Mouse (Mus musculus): ENCODE data around the gene Siae. TPM values are rescaled to one million over a fixed set of nuclear protein-coding genes. Genes with fewer than 3 reads are reported as not detected.
A peak's percentile ranks its signal among the peaks of the same experiment; 100 is the strongest.

Siae gene
- polyA plus RNA-seq, 1 experiment from 2014 or later = 13.3 TPM

DNA sequence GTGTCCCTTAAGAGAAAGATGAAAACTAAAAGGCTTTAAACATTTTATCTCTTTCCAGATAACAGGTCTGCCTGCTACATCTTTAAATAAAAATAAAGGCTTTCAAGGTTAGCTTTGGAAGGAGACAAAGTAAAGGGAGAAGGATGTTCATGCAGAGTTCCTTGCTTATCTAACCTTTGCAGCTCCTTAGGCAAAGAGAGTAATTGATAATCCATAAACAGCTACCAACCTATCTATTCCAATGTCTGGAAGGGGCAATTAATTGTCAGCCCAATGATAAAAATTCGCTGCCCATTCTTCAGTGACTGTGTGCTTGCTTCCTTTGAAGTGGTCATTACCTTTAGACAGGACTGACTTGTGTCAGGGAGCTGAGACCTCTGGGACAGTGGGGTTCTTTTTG is 8.3 kb downstream of the Siae start:
- Histone ChIP-seq H3K4me2 (ENCODE audit: low read depth, low read length) (no peak overlapping the region), H3K4me3 (replicated peaks; ENCODE audit: low read length) (no peak overlapping the region), H3K4me1 (ENCODE audit: control insufficient read depth, insufficient read depth, low read length) (peaks cover 15% of the 10 kb centered on the region), H3K9ac (ENCODE audit: low read length) (no peak overlapping the region), H3K27me3 (ENCODE audit: control insufficient read depth, insufficient read depth, low read length) (no peaks in the 10 kb centered on the region), H3K36me3 (ENCODE audit: control insufficient read depth, insufficient read depth, low read length) (no peaks in the 10 kb centered on the region), H3K27ac (ENCODE audit: low read length) (no peak overlapping the region), H3K9me3 (replicated peaks; ENCODE audit: control insufficient read depth, low read length) (no peaks in the 10 kb centered on the region)
- ATAC-seq (ENCODE audit: insufficient read depth, low FRiP score) = no peak
- WGBS = 46% methylated on average over 1 of the region's 1 CpGs

GRCm38 (mm10) chr9:37567019-37567418 is 11.5 kb downstream of the Siae start:
- H3K4me2 ChIP-seq (ENCODE audit: low read depth, low read length) = no peak overlapping the region
- peaks cover 15% of the 10 kb centered on the region for H3K4me1 ChIP-seq (ENCODE audit: control insufficient read depth, insufficient read depth, low read length)
- no peak overlapping the region for H3K9ac ChIP-seq (ENCODE audit: low read length)
- H3K4me3 ChIP-seq (replicated peaks; ENCODE audit: low read length) = no peak overlapping the region
- no peaks in the 10 kb centered on the region for H3K9me3 ChIP-seq (replicated peaks; ENCODE audit: control insufficient read depth, low read length)
- no peak overlapping the region for H3K27ac ChIP-seq (ENCODE audit: low read length)
- no peak for ATAC-seq (ENCODE audit: insufficient read depth, low FRiP score)
- WGBS = 90% methylated on average over 2 of the region's 2 CpGs
- H3K36me3 ChIP-seq (ENCODE audit: control insufficient read depth, insufficient read depth, low read length) = no peaks in the 10 kb centered on the region
- H3K27me3 ChIP-seq (ENCODE audit: control insufficient read depth, insufficient read depth, low read length) = no peaks in the 10 kb centered on the region

DNA sequence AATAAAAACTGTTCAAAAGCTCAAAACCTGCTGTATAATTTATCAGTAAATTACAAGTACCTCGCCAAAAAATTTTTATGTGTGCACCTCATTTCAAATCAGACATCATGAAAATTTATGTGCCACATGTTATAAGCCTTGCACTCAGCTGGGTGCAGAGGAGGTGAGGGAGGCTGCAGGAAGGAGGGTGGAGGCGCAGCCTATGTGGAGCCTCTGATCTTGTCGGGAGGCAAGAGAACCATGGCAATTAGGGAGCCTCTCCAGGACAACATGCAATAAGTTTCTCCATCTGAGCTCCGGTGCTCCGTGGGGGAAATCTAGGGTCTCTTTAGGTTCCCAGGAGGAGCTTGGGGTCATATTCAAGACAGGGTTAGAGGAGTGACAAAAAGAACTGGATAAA is 12.0 kb downstream of the Siae start:
- Histone ChIP-seq H3K27ac (ENCODE audit: low read length) (no peak overlapping the region), H3K4me3 (replicated peaks; ENCODE audit: low read length) (no peak overlapping the region), H3K36me3 (ENCODE audit: control insufficient read depth, insufficient read depth, low read length) (no peaks in the 10 kb centered on the region), H3K9ac (ENCODE audit: low read length) (no peak overlapping the region), H3K4me1 (ENCODE audit: control insufficient read depth, insufficient read depth, low read length) (peaks cover 15% of the 10 kb centered on the region), H3K9me3 (replicated peaks; ENCODE audit: control insufficient read depth, low read length) (no peaks in the 10 kb centered on the region), H3K4me2 (ENCODE audit: low read depth, low read length) (peak overlapping the region; percentile 17; the same call in 1 of the 2 replicates), H3K27me3 (ENCODE audit: control insufficient read depth, insufficient read depth, low read length) (no peaks in the 10 kb centered on the region)
- 50% methylated on average over 5 of the region's 5 CpGs for WGBS
- ATAC-seq (ENCODE audit: insufficient read depth, low FRiP score) = no peak

DNA sequence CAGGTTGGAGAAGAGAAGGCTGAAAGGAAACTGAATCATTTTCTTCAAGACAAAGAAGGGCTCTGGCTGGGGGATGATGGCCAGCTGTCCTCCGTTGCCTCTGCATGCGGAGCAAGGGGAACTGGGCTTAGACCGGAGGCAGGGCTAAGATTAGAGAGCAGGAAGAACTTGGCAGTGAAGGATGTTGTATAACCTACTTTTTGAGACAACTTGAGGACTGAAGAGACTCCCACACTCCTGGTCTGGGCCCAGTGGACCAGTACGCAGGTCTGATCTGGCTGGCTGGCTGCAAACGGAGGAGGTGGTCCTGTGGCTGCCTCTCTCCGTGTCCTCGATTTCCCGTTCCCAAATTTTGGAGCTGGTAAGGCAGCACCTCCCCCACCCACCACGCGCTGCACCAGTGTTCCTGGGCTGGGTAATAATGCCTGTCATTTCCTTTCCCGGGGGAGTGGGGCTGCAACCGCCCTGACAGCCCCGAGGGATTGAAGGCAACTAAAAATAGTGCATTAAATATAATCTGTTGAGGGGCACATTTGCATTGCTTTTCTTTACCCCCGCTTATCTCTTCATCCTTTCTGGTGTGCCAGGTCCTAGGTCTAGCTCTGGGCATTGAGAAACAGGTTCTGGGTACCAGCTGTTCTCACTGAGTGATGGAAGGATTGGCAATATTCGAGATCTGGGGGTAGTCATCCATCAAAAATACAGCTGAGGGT is 12.6 kb downstream of the Siae start:
- H3K9ac ChIP-seq (ENCODE audit: low read length) = no peak overlapping the region
- ATAC-seq (ENCODE audit: insufficient read depth, low FRiP score) = peak; percentile 25; the same call in 1 of the 2 replicates
- peaks cover 15% of the 10 kb centered on the region for H3K4me1 ChIP-seq (ENCODE audit: control insufficient read depth, insufficient read depth, low read length)
- H3K9me3 ChIP-seq (replicated peaks; ENCODE audit: control insufficient read depth, low read length) = no peaks in the 10 kb centered on the region
- 27% methylated on average over 15 of the region's 15 CpGs for WGBS
- no peaks in the 10 kb centered on the region for H3K36me3 ChIP-seq (ENCODE audit: control insufficient read depth, insufficient read depth, low read length)
- H3K27ac ChIP-seq (ENCODE audit: low read length) = no peak overlapping the region
- H3K4me3 ChIP-seq (replicated peaks; ENCODE audit: low read length) = no peak overlapping the region
- no peaks in the 10 kb centered on the region for H3K27me3 ChIP-seq (ENCODE audit: control insufficient read depth, insufficient read depth, low read length)
- H3K4me2 ChIP-seq (ENCODE audit: low read depth, low read length) = peak overlapping the region; percentile 17

DNA sequence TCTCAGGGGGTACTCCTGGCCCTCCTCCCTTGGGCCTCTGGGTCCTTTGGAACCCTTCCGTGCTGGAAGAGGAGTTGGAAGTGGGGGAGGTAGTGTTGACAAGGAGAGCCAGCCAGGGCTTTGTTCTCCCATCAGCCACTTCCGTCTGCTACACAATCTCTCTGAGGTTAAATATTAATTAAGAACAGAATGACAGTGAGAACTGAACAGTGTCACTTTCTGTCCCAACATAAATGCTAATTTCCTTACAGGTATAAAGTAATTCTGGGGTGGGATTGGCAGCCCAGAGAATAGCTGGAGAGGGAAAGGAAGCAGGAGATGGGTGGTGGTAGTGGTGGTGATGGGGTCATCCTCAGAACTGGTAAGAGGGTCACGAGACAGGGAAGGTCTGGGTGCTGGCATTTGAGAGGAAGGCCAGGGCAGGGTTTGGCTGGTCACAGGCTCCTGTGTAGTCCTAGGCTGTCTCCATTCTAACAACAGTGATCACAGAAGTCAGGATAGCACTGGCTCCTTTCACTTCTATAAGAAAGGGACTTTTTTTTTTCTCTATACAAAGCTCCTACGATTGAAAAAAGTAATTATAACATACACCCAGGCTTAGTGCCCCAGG is 13.2 kb downstream of the Siae start:
- no peak overlapping the region for H3K27ac ChIP-seq (ENCODE audit: low read length)
- H3K9me3 ChIP-seq (replicated peaks; ENCODE audit: control insufficient read depth, low read length) = no peaks in the 10 kb centered on the region
- no peaks in the 10 kb centered on the region for H3K27me3 ChIP-seq (ENCODE audit: control insufficient read depth, insufficient read depth, low read length)
- H3K4me2 ChIP-seq (ENCODE audit: low read depth, low read length) = peak overlapping the region; percentile 17; the same call in 1 of the 2 replicates
- WGBS = 37% methylated on average over 4 of the region's 4 CpGs
- H3K4me3 ChIP-seq (replicated peaks; ENCODE audit: low read length) = no peak overlapping the region
- no peak overlapping the region for H3K9ac ChIP-seq (ENCODE audit: low read length)
- ATAC-seq (ENCODE audit: insufficient read depth, low FRiP score) = peak; percentile 56; the same call in 1 of the 2 replicates
- H3K4me1 ChIP-seq (ENCODE audit: control insufficient read depth, insufficient read depth, low read length) = peaks cover 15% of the 10 kb centered on the region
- no peaks in the 10 kb centered on the region for H3K36me3 ChIP-seq (ENCODE audit: control insufficient read depth, insufficient read depth, low read length)

DNA sequence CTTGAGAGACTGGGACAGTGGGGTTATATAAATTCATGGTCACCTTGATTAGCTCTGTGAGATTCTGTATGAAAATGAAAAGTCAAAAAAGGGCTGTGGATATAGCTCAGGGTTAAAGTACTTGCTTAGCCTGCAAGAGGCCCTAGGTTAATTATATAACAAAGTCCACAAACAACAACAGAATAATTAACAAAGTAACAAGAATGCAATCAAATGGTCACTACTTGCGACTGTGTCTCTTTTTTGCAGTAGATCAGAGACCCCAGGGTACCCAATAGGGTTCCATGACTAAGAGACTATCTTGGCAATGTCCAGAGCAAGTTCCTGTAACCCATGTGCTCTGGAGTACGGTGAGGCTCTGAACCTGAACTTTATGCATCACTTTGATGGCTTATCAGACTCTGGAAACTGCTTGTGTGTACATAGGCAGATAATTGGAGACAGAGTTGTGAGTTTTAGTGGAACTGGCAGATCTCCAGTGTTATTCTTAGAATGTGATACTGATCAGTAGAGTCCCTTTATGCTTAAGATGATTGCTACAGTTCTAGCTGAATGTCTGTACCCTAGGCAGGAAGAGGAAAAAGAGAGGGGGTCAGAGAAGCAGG is 13.8 kb downstream of the Siae start:
- no peak overlapping the region for H3K9ac ChIP-seq (ENCODE audit: low read length)
- H3K4me1 ChIP-seq (ENCODE audit: control insufficient read depth, insufficient read depth, low read length) = peaks cover 15% of the 10 kb centered on the region
- H3K4me2 ChIP-seq (ENCODE audit: low read depth, low read length) = no peak overlapping the region
- no peaks in the 10 kb centered on the region for H3K36me3 ChIP-seq (ENCODE audit: control insufficient read depth, insufficient read depth, low read length)
- 69% methylated on average over 2 of the region's 2 CpGs for WGBS
- H3K4me3 ChIP-seq (replicated peaks; ENCODE audit: low read length) = no peak overlapping the region
- ATAC-seq (ENCODE audit: insufficient read depth, low FRiP score) = no peak
- H3K27me3 ChIP-seq (ENCODE audit: control insufficient read depth, insufficient read depth, low read length) = no peaks in the 10 kb centered on the region
- no peak overlapping the region for H3K27ac ChIP-seq (ENCODE audit: low read length)
- no peaks in the 10 kb centered on the region for H3K9me3 ChIP-seq (replicated peaks; ENCODE audit: control insufficient read depth, low read length)

DNA sequence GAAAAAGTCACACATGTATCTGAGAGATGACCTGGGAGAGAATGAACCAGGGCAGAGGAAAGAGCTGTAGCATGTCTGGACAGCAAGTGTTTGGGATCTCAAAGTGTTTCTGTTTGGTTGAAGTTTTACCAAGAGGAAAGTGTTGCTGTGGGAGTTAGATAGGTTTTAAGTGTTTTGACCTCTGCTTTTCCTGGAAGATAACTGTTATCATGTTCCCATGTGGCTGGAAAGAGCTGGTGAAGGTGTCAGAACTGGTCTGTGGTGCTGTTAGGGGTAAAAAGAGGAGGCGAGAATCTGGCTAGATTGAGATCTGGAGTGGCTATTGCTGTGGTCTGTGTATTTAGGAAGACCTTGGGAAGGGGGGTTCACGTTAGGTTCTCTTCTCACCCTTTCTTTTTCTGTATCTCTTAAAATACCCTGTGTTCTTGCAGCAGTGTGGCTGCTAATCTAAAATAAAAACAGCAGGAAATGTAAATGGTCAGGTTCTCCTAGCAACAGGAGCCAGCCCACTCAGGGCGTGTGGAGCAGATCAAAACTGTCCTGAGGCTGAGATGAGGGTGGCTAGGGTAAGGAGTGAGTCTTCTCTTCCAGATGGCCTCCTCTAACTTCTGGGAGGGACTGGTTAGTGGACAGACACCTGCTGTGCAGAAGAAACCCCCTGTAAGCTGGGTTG is 16.8 kb downstream of the Siae start:
- Histone ChIP-seq H3K27me3 (ENCODE audit: control insufficient read depth, insufficient read depth, low read length) (no peaks in the 10 kb centered on the region), H3K4me1 (ENCODE audit: control insufficient read depth, insufficient read depth, low read length) (peaks cover 15% of the 10 kb centered on the region), H3K9me3 (replicated peaks; ENCODE audit: control insufficient read depth, low read length) (no peaks in the 10 kb centered on the region), H3K27ac (ENCODE audit: low read length) (no peak overlapping the region), H3K9ac (ENCODE audit: low read length) (no peak overlapping the region), H3K4me3 (replicated peaks; ENCODE audit: low read length) (no peak overlapping the region), H3K4me2 (ENCODE audit: low read depth, low read length) (no peak overlapping the region), H3K36me3 (ENCODE audit: control insufficient read depth, insufficient read depth, low read length) (no peaks in the 10 kb centered on the region)
- ATAC-seq (ENCODE audit: insufficient read depth, low FRiP score) = no peak
- 41% methylated on average over 3 of the region's 3 CpGs for WGBS

DNA sequence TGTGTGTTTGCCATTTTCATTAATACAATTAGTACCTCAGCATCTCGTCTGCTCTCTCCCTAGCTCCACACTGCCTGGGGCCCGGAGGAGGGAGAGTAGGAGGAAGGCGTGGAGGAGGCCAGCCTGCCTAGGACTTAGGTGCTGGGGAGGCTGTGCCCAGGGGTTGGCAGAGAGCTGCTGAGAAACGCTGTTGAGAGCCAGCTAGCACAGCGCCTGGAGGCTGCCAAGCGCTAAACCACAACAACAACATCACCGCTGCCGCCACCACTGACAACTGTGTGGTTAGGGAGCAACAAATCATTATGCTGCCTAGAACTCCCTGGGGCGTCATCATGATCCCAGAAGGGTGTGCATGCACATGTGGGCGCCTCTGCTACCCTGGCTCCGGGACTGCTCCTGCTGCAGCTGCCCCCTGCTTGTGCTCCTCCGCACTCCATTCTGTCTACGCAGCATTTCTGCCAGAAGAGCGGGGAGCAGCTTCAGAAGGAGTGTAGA is 21.0 kb downstream of the Siae start:
- no peak for ATAC-seq (ENCODE audit: insufficient read depth, low FRiP score)
- H3K36me3 ChIP-seq (ENCODE audit: control insufficient read depth, insufficient read depth, low read length) = no peaks in the 10 kb centered on the region
- WGBS = 32% methylated on average over 14 of the region's 14 CpGs
- H3K27ac ChIP-seq (ENCODE audit: low read length) = no peak overlapping the region
- no peak overlapping the region for H3K9ac ChIP-seq (ENCODE audit: low read length)
- no peak overlapping the region for H3K4me2 ChIP-seq (ENCODE audit: low read depth, low read length)
- H3K27me3 ChIP-seq (ENCODE audit: control insufficient read depth, insufficient read depth, low read length) = no peaks in the 10 kb centered on the region
- H3K4me1 ChIP-seq (ENCODE audit: control insufficient read depth, insufficient read depth, low read length) = no peaks in the 10 kb centered on the region
- no peak overlapping the region for H3K4me3 ChIP-seq (replicated peaks; ENCODE audit: low read length)
- no peaks in the 10 kb centered on the region for H3K9me3 ChIP-seq (replicated peaks; ENCODE audit: control insufficient read depth, low read length)

GRCm38 (mm10) chr9:37583594-37583993 is 28.1 kb downstream of the Siae start:
- no peak overlapping the region for H3K4me3 ChIP-seq (replicated peaks; ENCODE audit: low read length)
- ATAC-seq (ENCODE audit: insufficient read depth, low FRiP score) = no peak
- no peaks in the 10 kb centered on the region for H3K27me3 ChIP-seq (ENCODE audit: control insufficient read depth, insufficient read depth, low read length)
- H3K9ac ChIP-seq (ENCODE audit: low read length) = no peak overlapping the region
- no peak overlapping the region for H3K27ac ChIP-seq (ENCODE audit: low read length)
- H3K36me3 ChIP-seq (ENCODE audit: control insufficient read depth, insufficient read depth, low read length) = no peaks in the 10 kb centered on the region
- no peaks in the 10 kb centered on the region for H3K9me3 ChIP-seq (replicated peaks; ENCODE audit: control insufficient read depth, low read length)
- no peaks in the 10 kb centered on the region for H3K4me1 ChIP-seq (ENCODE audit: control insufficient read depth, insufficient read depth, low read length)
- H3K4me2 ChIP-seq (ENCODE audit: low read depth, low read length) = no peak overlapping the region
- 87% methylated on average over 5 of the region's 5 CpGs for WGBS
